Mouse (Mus musculus): ENCODE results near the gene Mapk7. TPM values are rescaled to one million over a fixed set of nuclear protein-coding genes. Genes with fewer than 3 reads are reported as not detected.

Gene Mapk7
- 12.4 and 13.7 TPM in 2 replicates for total RNA-seq (2014; fragmentation: Nextera tagmentation)
- 8.3 and 12.7 TPM in 2 replicates for total RNA-seq (2017)
- 32.3 and 33.1 TPM in 2 replicates for polyA plus RNA-seq (2012)

GRCm38 (mm10) chr11:61494129-61494997, at the start of gene Mapk7:
Gene Mapk7 (minus strand): TSS chr11:61494406.
- peak within 1 kb of the TSS; percentile 88 for H3K4me3 ChIP-seq (ENCODE audit: low read depth, low read length)
- H3K4me1 ChIP-seq (ENCODE audit: insufficient read depth, low read depth, low read length), result peaks cover 34% of the 10 kb centered on the region
- no peaks in the 10 kb centered on the region for H3K9me3 ChIP-seq (replicated peaks)
- ATAC-seq (ENCODE audit: extremely low read depth, insufficient number of reproducible peaks, low FRiP score, poor library complexity, severe bottlenecking), result peak; percentile 81
- TF ChIP-seq GATA1 (IDR thresholded peaks at IDR 0.05; ENCODE audit: borderline replicate concordance, low read length), result no peak
- TF ChIP-seq CTCF (IDR thresholded peaks at IDR 0.05; ENCODE audit: low read depth, low read length), result no peak
- no peak for TF ChIP-seq POLR2AphosphoS5 (IDR thresholded peaks at IDR 0.05; ENCODE audit: insufficient replicate concordance, low read depth, low read length)
- TF ChIP-seq TAL1 (conservative IDR thresholded peaks at IDR 0.05; ENCODE audit: low read depth, low read length), result no peak
- no peak for TF ChIP-seq GATA2 (IDR thresholded peaks at IDR 0.05; ENCODE audit: borderline replicate concordance, low read depth, low read length)
- peak; percentile 99 for DNase-seq (ENCODE audit: low spot score)
- H3K36me3 ChIP-seq (replicated peaks), result peaks cover 37% of the 10 kb centered on the region
- H3K27me3 ChIP-seq (ENCODE audit: insufficient read depth, low read length), result no peaks in the 10 kb centered on the region

GRCm38 (mm10) chr11:61541106-61541505, 46.9 kb upstream of the Mapk7 start:
- Histone ChIP-seq H3K9me3 (replicated peaks) (no peaks in the 10 kb centered on the region), H3K36me3 (replicated peaks) (peaks cover 12% of the 10 kb centered on the region), H3K27me3 (ENCODE audit: insufficient read depth, low read length) (no peaks in the 10 kb centered on the region), H3K4me3 (ENCODE audit: low read depth, low read length) (no peak overlapping the region), H3K4me1 (ENCODE audit: insufficient read depth, low read depth, low read length) (peaks cover 3% of the 10 kb centered on the region)
- TF ChIP-seq POLR2AphosphoS5 (IDR thresholded peaks at IDR 0.05; ENCODE audit: insufficient replicate concordance, low read depth, low read length), result no peak
- TF ChIP-seq TAL1 (conservative IDR thresholded peaks at IDR 0.05; ENCODE audit: low read depth, low read length), result no peak
- TF ChIP-seq GATA2 (IDR thresholded peaks at IDR 0.05; ENCODE audit: borderline replicate concordance, low read depth, low read length), result no peak
- TF ChIP-seq GATA1 (IDR thresholded peaks at IDR 0.05; ENCODE audit: borderline replicate concordance, low read length), result no peak
- TF ChIP-seq CTCF (IDR thresholded peaks at IDR 0.05; ENCODE audit: low read depth, low read length), result no peak
- DNase-seq (ENCODE audit: low spot score), result no peak
- no peak for ATAC-seq (ENCODE audit: extremely low read depth, insufficient number of reproducible peaks, low FRiP score, poor library complexity, severe bottlenecking)

DNA sequence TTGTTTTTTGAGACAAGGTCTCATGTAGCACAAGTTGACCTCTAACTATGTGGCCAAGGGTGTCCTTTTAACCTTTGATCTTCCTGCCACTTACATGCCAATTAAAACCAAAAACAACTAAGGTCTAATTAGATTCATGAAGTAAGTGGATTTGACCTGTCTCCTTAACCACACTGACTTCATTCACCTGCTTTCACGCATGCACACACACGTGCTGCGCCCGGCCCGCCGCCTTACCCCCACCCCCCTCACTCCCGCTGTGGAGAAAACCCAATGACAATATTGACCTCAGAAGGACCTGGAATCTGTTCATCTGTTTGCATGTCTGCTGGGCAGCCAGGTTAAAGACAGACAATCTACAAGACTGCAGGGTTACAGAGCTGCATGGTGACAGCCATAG, 46.4 kb upstream of the Mapk7 start:
- peaks cover 10% of the 10 kb centered on the region for H3K36me3 ChIP-seq (replicated peaks)
- no peak for TF ChIP-seq GATA2 (IDR thresholded peaks at IDR 0.05; ENCODE audit: borderline replicate concordance, low read depth, low read length)
- no peak for TF ChIP-seq CTCF (IDR thresholded peaks at IDR 0.05; ENCODE audit: low read depth, low read length)
- TF ChIP-seq POLR2AphosphoS5 (IDR thresholded peaks at IDR 0.05; ENCODE audit: insufficient replicate concordance, low read depth, low read length), result no peak
- TF ChIP-seq GATA1 (IDR thresholded peaks at IDR 0.05; ENCODE audit: borderline replicate concordance, low read length), result no peak
- TF ChIP-seq TAL1 (conservative IDR thresholded peaks at IDR 0.05; ENCODE audit: low read depth, low read length), result no peak
- DNase-seq (ENCODE audit: low spot score), result no peak
- H3K4me1 ChIP-seq (ENCODE audit: insufficient read depth, low read depth, low read length), result peaks cover 3% of the 10 kb centered on the region
- H3K27me3 ChIP-seq (ENCODE audit: insufficient read depth, low read length), result no peaks in the 10 kb centered on the region
- no peaks in the 10 kb centered on the region for H3K9me3 ChIP-seq (replicated peaks)
- ATAC-seq (ENCODE audit: extremely low read depth, insufficient number of reproducible peaks, low FRiP score, poor library complexity, severe bottlenecking), result no peak
- no peak overlapping the region for H3K4me3 ChIP-seq (ENCODE audit: low read depth, low read length)

- peaks cover 3% of the 10 kb centered on the region for H3K4me1 ChIP-seq (ENCODE audit: insufficient read depth, low read depth, low read length)
- DNase-seq (ENCODE audit: low spot score) (no peak), ATAC-seq (ENCODE audit: extremely low read depth, insufficient number of reproducible peaks, low FRiP score, poor library complexity, severe bottlenecking) (no peak)
- H3K4me3 ChIP-seq (ENCODE audit: low read depth, low read length), result no peak overlapping the region
- peaks cover 4% of the 10 kb centered on the region for H3K36me3 ChIP-seq (replicated peaks)
- H3K9me3 ChIP-seq (replicated peaks), result no peaks in the 10 kb centered on the region
- TF ChIP-seq TAL1 (conservative IDR thresholded peaks at IDR 0.05; ENCODE audit: low read depth, low read length) (no peak), GATA1 (IDR thresholded peaks at IDR 0.05; ENCODE audit: borderline replicate concordance, low read length) (no peak), GATA2 (IDR thresholded peaks at IDR 0.05; ENCODE audit: borderline replicate concordance, low read depth, low read length) (no peak), CTCF (IDR thresholded peaks at IDR 0.05; ENCODE audit: low read depth, low read length) (no peak), POLR2AphosphoS5 (IDR thresholded peaks at IDR 0.05; ENCODE audit: insufficient replicate concordance, low read depth, low read length) (no peak)
- H3K27me3 ChIP-seq (ENCODE audit: insufficient read depth, low read length), result no peaks in the 10 kb centered on the region
Observed at GRCm38 (mm10) chr11:61537362-61537761, 43.2 kb upstream of the Mapk7 start.

DNA sequence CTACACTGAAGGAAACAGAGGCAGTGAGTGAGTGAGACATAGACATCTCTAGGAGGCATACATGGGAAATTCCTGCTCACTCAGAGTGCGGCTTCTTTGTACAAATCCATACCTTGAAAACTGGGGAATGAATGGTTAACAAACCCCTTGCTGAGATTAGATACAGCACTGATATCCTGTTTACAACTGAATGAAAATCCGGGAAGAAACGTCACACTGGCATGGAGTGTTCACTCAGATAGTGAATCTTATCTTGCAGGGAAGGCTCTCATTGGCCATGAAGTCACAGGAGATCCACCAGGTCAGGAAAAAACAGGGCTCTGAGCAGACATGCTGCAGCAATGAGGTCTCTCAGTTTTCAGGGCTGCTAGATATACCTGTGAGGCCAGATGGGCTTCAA, 42.7 kb upstream of the Mapk7 start:
- H3K36me3 ChIP-seq (replicated peaks), result peaks cover 4% of the 10 kb centered on the region
- DNase-seq (ENCODE audit: low spot score) (no peak), ATAC-seq (ENCODE audit: extremely low read depth, insufficient number of reproducible peaks, low FRiP score, poor library complexity, severe bottlenecking) (no peak)
- no peak overlapping the region for H3K4me3 ChIP-seq (ENCODE audit: low read depth, low read length)
- H3K27me3 ChIP-seq (ENCODE audit: insufficient read depth, low read length), result no peaks in the 10 kb centered on the region
- H3K4me1 ChIP-seq (ENCODE audit: insufficient read depth, low read depth, low read length), result peaks cover 3% of the 10 kb centered on the region
- H3K9me3 ChIP-seq (replicated peaks), result no peaks in the 10 kb centered on the region
- TF ChIP-seq POLR2AphosphoS5 (IDR thresholded peaks at IDR 0.05; ENCODE audit: insufficient replicate concordance, low read depth, low read length) (no peak), GATA2 (IDR thresholded peaks at IDR 0.05; ENCODE audit: borderline replicate concordance, low read depth, low read length) (no peak), TAL1 (conservative IDR thresholded peaks at IDR 0.05; ENCODE audit: low read depth, low read length) (no peak), CTCF (IDR thresholded peaks at IDR 0.05; ENCODE audit: low read depth, low read length) (no peak), GATA1 (IDR thresholded peaks at IDR 0.05; ENCODE audit: borderline replicate concordance, low read length) (no peak)

GRCm38 (mm10) chr11:61535530-61535929, 41.3 kb upstream of the Mapk7 start:
- ATAC-seq (ENCODE audit: extremely low read depth, insufficient number of reproducible peaks, low FRiP score, poor library complexity, severe bottlenecking), result no peak
- Histone ChIP-seq H3K36me3 (replicated peaks) (peaks cover 4% of the 10 kb centered on the region), H3K9me3 (replicated peaks) (no peaks in the 10 kb centered on the region), H3K4me3 (ENCODE audit: low read depth, low read length) (no peak overlapping the region), H3K27me3 (ENCODE audit: insufficient read depth, low read length) (no peaks in the 10 kb centered on the region), H3K4me1 (ENCODE audit: insufficient read depth, low read depth, low read length) (peaks cover 3% of the 10 kb centered on the region)
- no peak for DNase-seq (ENCODE audit: low spot score)
- no peak for TF ChIP-seq GATA1 (IDR thresholded peaks at IDR 0.05; ENCODE audit: borderline replicate concordance, low read length)
- no peak for TF ChIP-seq GATA2 (IDR thresholded peaks at IDR 0.05; ENCODE audit: borderline replicate concordance, low read depth, low read length)
- no peak for TF ChIP-seq POLR2AphosphoS5 (IDR thresholded peaks at IDR 0.05; ENCODE audit: insufficient replicate concordance, low read depth, low read length)
- TF ChIP-seq TAL1 (conservative IDR thresholded peaks at IDR 0.05; ENCODE audit: low read depth, low read length), result no peak
- TF ChIP-seq CTCF (IDR thresholded peaks at IDR 0.05; ENCODE audit: low read depth, low read length), result no peak
